Mouse (Mus musculus): Measurements from ENCODE around the gene Atp8a1. TPM values are rescaled to one million over a fixed set of nuclear protein-coding genes. Genes with fewer than 3 reads are reported as not detected.
A peak's percentile ranks its signal among the peaks of the same experiment; 100 is the strongest.

Atp8a1 gene
- polyA plus RNA-seq, 1 experiment from 2014 or later = 9.1 TPM

DNA sequence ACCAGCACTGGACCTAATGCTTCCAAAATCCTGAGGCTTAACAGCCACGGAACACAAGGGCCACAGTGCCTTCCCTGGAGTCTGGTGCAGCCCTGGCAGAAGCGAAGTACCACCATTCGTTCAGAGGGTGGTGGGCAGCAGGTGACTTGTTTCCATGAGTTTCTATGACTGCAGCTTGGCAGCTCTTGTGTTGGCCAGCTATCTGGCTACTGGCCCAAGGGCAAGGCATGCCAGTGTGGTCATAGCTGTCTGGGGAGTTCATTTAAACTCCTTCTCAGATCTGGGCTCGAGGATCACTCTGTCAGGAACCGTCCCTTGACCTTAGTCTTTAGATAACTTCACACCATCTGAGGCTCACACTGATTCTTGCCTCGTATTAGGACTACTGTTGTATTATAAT, 89.1 kb downstream of the Atp8a1 start:
- WGBS = 87% methylated on average over 6 of the region's 6 CpGs
- H3K4me2 ChIP-seq (replicated peaks; ENCODE audit: low read depth) = no peak overlapping the region
- H3K27me3 ChIP-seq (replicated peaks; ENCODE audit: control insufficient read depth, insufficient read depth, low read length) = no peaks in the 10 kb centered on the region
- no peak overlapping the region for H3K27ac ChIP-seq (ENCODE audit: low read depth, low read length)
- TF ChIP-seq CTCF (IDR thresholded peaks at IDR 0.05; ENCODE audit: low read depth) = no peak
- H3K9me3 ChIP-seq (ENCODE audit: control insufficient read depth) = no peaks in the 10 kb centered on the region
- peaks cover 12% of the 10 kb centered on the region for H3K36me3 ChIP-seq (ENCODE audit: control insufficient read depth, insufficient read depth)
- no peak overlapping the region for H3K9ac ChIP-seq (ENCODE audit: low read depth, low read length)
- ATAC-seq = no peak
- no peaks in the 10 kb centered on the region for H3K4me1 ChIP-seq (replicated peaks; ENCODE audit: control insufficient read depth, insufficient read depth, low read length)
- no peak overlapping the region for H3K4me3 ChIP-seq (ENCODE audit: low read depth, low read length)

- H3K9me3 ChIP-seq (ENCODE audit: control insufficient read depth) = no peaks in the 10 kb centered on the region
- TF ChIP-seq CTCF (IDR thresholded peaks at IDR 0.05; ENCODE audit: low read depth) = peak; percentile 80
- no peak overlapping the region for H3K9ac ChIP-seq (ENCODE audit: low read depth, low read length)
- no peaks in the 10 kb centered on the region for H3K4me1 ChIP-seq (replicated peaks; ENCODE audit: control insufficient read depth, insufficient read depth, low read length)
- no peak overlapping the region for H3K27ac ChIP-seq (ENCODE audit: low read depth, low read length)
- no peaks in the 10 kb centered on the region for H3K27me3 ChIP-seq (replicated peaks; ENCODE audit: control insufficient read depth, insufficient read depth, low read length)
- ATAC-seq = no peak
- no peak overlapping the region for H3K4me2 ChIP-seq (replicated peaks; ENCODE audit: low read depth)
- 14% methylated on average over 6 of the region's 6 CpGs for WGBS
- H3K36me3 ChIP-seq (ENCODE audit: control insufficient read depth, insufficient read depth) = peaks cover 6% of the 10 kb centered on the region; the same call in 1 of the 2 replicates
- H3K4me3 ChIP-seq (ENCODE audit: low read depth, low read length) = no peak overlapping the region
Observed at GRCm38 (mm10) chr5:67756138-67756537, 91.1 kb downstream of the Atp8a1 start.

DNA sequence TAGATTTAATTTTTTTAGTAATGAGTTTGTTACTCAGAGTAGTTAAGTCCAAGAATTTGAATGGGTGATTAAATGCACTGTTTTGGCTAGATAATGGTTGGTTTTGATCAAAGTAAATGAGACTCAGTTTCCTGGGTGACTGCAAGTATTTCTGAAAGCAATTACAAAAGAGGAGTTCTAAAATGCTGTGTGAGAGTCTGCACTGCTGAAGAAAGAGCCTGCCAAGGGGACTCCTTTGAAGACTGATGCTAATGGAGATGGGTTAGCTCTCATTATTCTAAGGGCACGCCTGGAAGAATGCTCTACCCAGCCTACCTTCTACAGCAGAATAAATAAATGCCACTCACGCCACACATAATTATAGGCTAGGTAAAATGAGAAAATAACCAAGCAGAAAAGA, 94.2 kb downstream of the Atp8a1 start:
- ATAC-seq = no peak

DNA sequence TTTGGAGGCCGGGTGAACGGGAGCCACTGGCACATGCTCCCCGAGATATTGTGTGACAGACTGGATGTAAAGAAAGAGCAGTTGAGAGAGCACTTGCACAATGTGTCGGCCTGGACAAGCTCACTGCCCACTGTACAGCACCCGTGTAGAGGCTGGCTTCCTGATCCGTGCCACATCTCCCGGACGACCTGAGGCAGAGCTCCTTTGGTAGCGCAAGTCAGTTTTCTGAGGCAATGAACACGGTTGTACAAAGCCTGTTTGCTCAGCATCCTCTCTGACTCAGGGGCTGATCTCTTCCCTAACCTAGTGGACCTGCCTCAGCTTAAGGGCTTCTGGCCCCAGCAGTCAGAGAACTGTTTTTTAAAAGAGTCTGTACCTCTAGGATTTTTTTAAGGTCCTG, 94.6 kb downstream of the Atp8a1 start:
- no peak for ATAC-seq
- H3K9me3 ChIP-seq (ENCODE audit: control insufficient read depth) = no peaks in the 10 kb centered on the region

More for the DNA sequence above, 94.2 kb downstream of the Atp8a1 start:
- no peaks in the 10 kb centered on the region for H3K9me3 ChIP-seq (ENCODE audit: control insufficient read depth)
- H3K27me3 ChIP-seq (replicated peaks; ENCODE audit: control insufficient read depth, insufficient read depth, low read length) = no peaks in the 10 kb centered on the region
- no peak overlapping the region for H3K9ac ChIP-seq (ENCODE audit: low read depth, low read length)
- no peak overlapping the region for H3K4me2 ChIP-seq (replicated peaks; ENCODE audit: low read depth)
- no peak overlapping the region for H3K27ac ChIP-seq (ENCODE audit: low read depth, low read length)
- TF ChIP-seq CTCF (IDR thresholded peaks at IDR 0.05; ENCODE audit: low read depth) = no peak
- H3K4me1 ChIP-seq (replicated peaks; ENCODE audit: control insufficient read depth, insufficient read depth, low read length) = no peaks in the 10 kb centered on the region
- H3K4me3 ChIP-seq (ENCODE audit: low read depth, low read length) = no peak overlapping the region
- WGBS = 75% methylated on average over 2 of the region's 2 CpGs
- H3K36me3 ChIP-seq (ENCODE audit: control insufficient read depth, insufficient read depth) = peaks cover 17% of the 10 kb centered on the region; the same call in 1 of the 2 replicates

GRCm38 (mm10) chr5:67752007-67752406, 95.2 kb downstream of the Atp8a1 start:
- TF ChIP-seq CTCF (IDR thresholded peaks at IDR 0.05; ENCODE audit: low read depth) = peak; percentile 83
- Histone ChIP-seq H3K27ac (ENCODE audit: low read depth, low read length) (no peak overlapping the region), H3K27me3 (replicated peaks; ENCODE audit: control insufficient read depth, insufficient read depth, low read length) (no peaks in the 10 kb centered on the region), H3K4me3 (ENCODE audit: low read depth, low read length) (no peak overlapping the region), H3K4me1 (replicated peaks; ENCODE audit: control insufficient read depth, insufficient read depth, low read length) (no peaks in the 10 kb centered on the region), H3K4me2 (replicated peaks; ENCODE audit: low read depth) (no peak overlapping the region), H3K36me3 (ENCODE audit: control insufficient read depth, insufficient read depth) (peaks cover 22% of the 10 kb centered on the region; the same call in 1 of the 2 replicates), H3K9ac (ENCODE audit: low read depth, low read length) (no peak overlapping the region), H3K9me3 (ENCODE audit: control insufficient read depth) (no peaks in the 10 kb centered on the region)
- no peak for ATAC-seq
- WGBS = 52% methylated on average over 3 of the region's 3 CpGs

More for the DNA sequence above, 94.6 kb downstream of the Atp8a1 start:
- H3K36me3 ChIP-seq (ENCODE audit: control insufficient read depth, insufficient read depth) = peaks cover 21% of the 10 kb centered on the region; the same call in 1 of the 2 replicates
- H3K4me1 ChIP-seq (replicated peaks; ENCODE audit: control insufficient read depth, insufficient read depth, low read length) = no peaks in the 10 kb centered on the region
- TF ChIP-seq CTCF (IDR thresholded peaks at IDR 0.05; ENCODE audit: low read depth) = no peak
- no peaks in the 10 kb centered on the region for H3K27me3 ChIP-seq (replicated peaks; ENCODE audit: control insufficient read depth, insufficient read depth, low read length)
- no peak overlapping the region for H3K9ac ChIP-seq (ENCODE audit: low read depth, low read length)
- WGBS = 89% methylated on average over 10 of the region's 10 CpGs
- no peak overlapping the region for H3K4me3 ChIP-seq (ENCODE audit: low read depth, low read length)
- H3K27ac ChIP-seq (ENCODE audit: low read depth, low read length) = no peak overlapping the region
- H3K4me2 ChIP-seq (replicated peaks; ENCODE audit: low read depth) = no peak overlapping the region

DNA sequence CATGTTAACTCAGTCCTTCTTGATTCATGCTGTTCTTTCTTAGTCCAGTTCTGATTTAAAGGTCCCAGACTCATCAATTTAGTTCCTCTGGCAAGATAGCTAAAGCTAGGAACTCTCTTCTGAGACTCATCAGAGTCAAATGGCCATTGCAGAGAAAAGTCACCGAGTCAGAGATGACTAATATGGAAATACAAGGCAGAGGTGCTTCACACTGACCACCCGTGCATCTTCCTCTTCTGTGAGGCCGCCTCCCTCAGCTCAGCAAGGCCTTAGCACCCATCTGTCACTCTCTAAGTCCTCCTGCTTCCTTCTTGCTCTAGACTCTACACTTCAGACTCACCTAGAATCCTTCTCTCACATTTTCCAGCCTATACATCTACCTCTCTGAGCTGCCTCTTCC, 108.0 kb downstream of the Atp8a1 start:
- Histone ChIP-seq H3K9me3 (ENCODE audit: control insufficient read depth) (no peaks in the 10 kb centered on the region), H3K27me3 (replicated peaks; ENCODE audit: control insufficient read depth, insufficient read depth, low read length) (no peaks in the 10 kb centered on the region), H3K4me2 (replicated peaks; ENCODE audit: low read depth) (no peak overlapping the region), H3K27ac (ENCODE audit: low read depth, low read length) (no peak overlapping the region), H3K4me1 (replicated peaks; ENCODE audit: control insufficient read depth, insufficient read depth, low read length) (no peaks in the 10 kb centered on the region), H3K9ac (ENCODE audit: low read depth, low read length) (no peak overlapping the region), H3K36me3 (ENCODE audit: control insufficient read depth, insufficient read depth) (peaks cover 11% of the 10 kb centered on the region), H3K4me3 (ENCODE audit: low read depth, low read length) (no peak overlapping the region)
- no peak for ATAC-seq
- WGBS = 71% methylated on average over 3 of the region's 3 CpGs
- TF ChIP-seq CTCF (IDR thresholded peaks at IDR 0.05; ENCODE audit: low read depth) = no peak

DNA sequence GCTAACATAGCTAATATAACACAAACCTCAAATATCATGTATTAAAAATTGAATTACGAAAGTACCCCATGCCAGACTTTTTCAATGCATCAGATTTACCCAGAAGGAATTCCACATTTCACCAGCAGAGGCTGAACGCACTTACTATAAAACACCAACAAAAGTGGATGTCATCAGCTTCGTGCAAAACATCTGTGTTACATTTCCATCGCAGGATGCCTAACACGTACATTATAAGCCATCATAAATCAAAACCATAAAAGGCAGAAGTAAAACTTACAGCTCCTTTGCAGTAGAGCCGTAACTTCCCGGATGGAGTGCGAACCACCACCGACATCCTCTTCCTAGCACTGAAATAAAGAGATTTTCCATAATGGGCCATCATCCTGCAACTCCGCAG, 109.1 kb downstream of the Atp8a1 start:
- no peak for ATAC-seq
- Histone ChIP-seq H3K4me3 (ENCODE audit: low read depth, low read length) (no peak overlapping the region), H3K9ac (ENCODE audit: low read depth, low read length) (no peak overlapping the region), H3K27ac (ENCODE audit: low read depth, low read length) (no peak overlapping the region), H3K4me2 (replicated peaks; ENCODE audit: low read depth) (no peak overlapping the region), H3K27me3 (replicated peaks; ENCODE audit: control insufficient read depth, insufficient read depth, low read length) (no peaks in the 10 kb centered on the region), H3K36me3 (ENCODE audit: control insufficient read depth, insufficient read depth) (peaks cover 5% of the 10 kb centered on the region; the same call in 1 of the 2 replicates), H3K9me3 (ENCODE audit: control insufficient read depth) (no peaks in the 10 kb centered on the region), H3K4me1 (replicated peaks; ENCODE audit: control insufficient read depth, insufficient read depth, low read length) (no peaks in the 10 kb centered on the region)
- 78% methylated on average over 10 of the region's 10 CpGs for WGBS
- peak; percentile 44 for TF ChIP-seq CTCF (IDR thresholded peaks at IDR 0.05; ENCODE audit: low read depth)
